ENCODE assay signal across 10 mouse cellular contexts in genomic region chr11:99110370-99111110, GRCm38 (mm10). TPM values are rescaled to one million over a fixed set of nuclear protein-coding genes. Genes with fewer than 3 reads are reported as not detected.
DNase-seq lines count a peak whose midpoint lies in the region; ATAC-seq lines count a peak whose summit lies in the region.
"Had no signal": no experiment of that assay in that cellular context is flagged by ENCODE, and none has a peak within 500 bp of the region (broad histone marks: within the 10 kb centered on the region; RNA-seq: fewer than 3 reads in every experiment).

No protein-coding gene starts in this region.

- H3K27ac ChIP-seq in kidney, embryonic 14.5 days (ENCODE audit: low read depth, low read length), result no peak overlapping the region
- H3K27ac ChIP-seq: liver, embryonic 15.5 days had no signal

- no peak overlapping the region for H3K4me3 ChIP-seq in kidney, embryonic 14.5 days (ENCODE audit: low read length)
- H3K4me3 ChIP-seq: liver, embryonic 15.5 days had no signal

- H3K9me3 ChIP-seq in kidney, embryonic 14.5 days (ENCODE audit: control insufficient read depth, low read length), result peaks cover 4% of the 10 kb centered on the region; the same call in 1 of the 2 replicates
- H3K9me3 ChIP-seq: liver, embryonic 15.5 days had no signal

- H3K27me3 ChIP-seq in kidney, embryonic 14.5 days (ENCODE audit: control insufficient read depth, insufficient read depth, low read length), result no peaks in the 10 kb centered on the region
- H3K27me3 ChIP-seq: liver, embryonic 15.5 days had no signal

- no peak overlapping the region for H3K9ac ChIP-seq in kidney, embryonic 14.5 days (ENCODE audit: low read depth, low read length)
- H3K9ac ChIP-seq: liver, embryonic 15.5 days had no signal

- 74% methylated on average over 15 of the region's 15 CpGs for WGBS in kidney, embryonic 14.5 days

- no peak for DNase-seq in kidney, adult 8-10 months
- DNase-seq in 3T3-L1 (ENCODE audit: low read depth, low spot score) (peak; percentile 30), ES-CJ7 (ENCODE audit: low read depth, low spot score) (peak; percentile 76)
- DNase-seq in adrenal gland, postnatal 4 days (ENCODE audit: low spot score in 2 of 2), result no peak
- no peak for DNase-seq in cerebellum, adult 9-11 months
- DNase-seq in heart, adult 11 months, result no peak
- DNase-seq: kidney, postnatal 10 days had no signal

- 0 out of 2 replicates have a peak, but pooled peaks have one; percentile 37 for ATAC-seq in kidney, embryonic 14.5 days (ENCODE audit: low FRiP score, low TSS enrichment)
- ATAC-seq in erythroblast, adult 5-6 weeks (replicated peaks; ENCODE audit: low FRiP score, poor library complexity, severe bottlenecking), result peak; percentile 63; the same call in 1 of the 2 replicates

- H3K4me2 ChIP-seq in kidney, embryonic 14.5 days (replicated peaks; ENCODE audit: low read depth, low read length), result no peak overlapping the region
- H3K4me2 ChIP-seq: liver, embryonic 15.5 days had no signal

- peaks cover 26% of the 10 kb centered on the region for H3K4me1 ChIP-seq in kidney, embryonic 14.5 days (ENCODE audit: control insufficient read depth, insufficient read depth, low read length)

- H3K36me3 ChIP-seq in kidney, embryonic 14.5 days (ENCODE audit: control insufficient read depth, insufficient read depth, low read length), result no peaks in the 10 kb centered on the region
- H3K36me3 ChIP-seq: liver, embryonic 15.5 days had no signal

RNA-seq across cellular contexts. Expression of gene Tns4, which starts 21.4 kb away (rescaled TPM):
- polyA plus RNA-seq in kidney, embryonic 14.5 days (2014; fragmentation: Nextera tagmentation; extraction: Ambion mirVana), result 0.11 and 0.20 TPM in 2 replicates
- 0.77 TPM in 1 of 2 replicates, not detected in the other for total RNA-seq in erythroblast, adult 5-6 weeks (2015; ENCODE audit: low replicate concordance)
- 0.42 TPM in 1 of 2 replicates, not detected in the other for total RNA-seq in erythroblast, adult 5-6 weeks (2017; ENCODE audit: low replicate concordance)
- total RNA-seq in adrenal gland, postnatal 4 days (2021), result under 1 TPM; 0.31 to 0.51 TPM

RNA-seq across cellular contexts. Expression of gene Ccr7, which starts 44.3 kb away (rescaled TPM):
- 0.13 TPM in 1 of 2 replicates, not detected in the other for polyA plus RNA-seq in kidney, embryonic 14.5 days (2014; fragmentation: Nextera tagmentation; extraction: Ambion mirVana)
- 1.0 and 2.9 TPM in 2 replicates for total RNA-seq in erythroblast, adult 5-6 weeks (2015; ENCODE audit: low replicate concordance)
- 0.60 and 0.98 TPM in 2 replicates for total RNA-seq in erythroblast, adult 5-6 weeks (2017; ENCODE audit: low replicate concordance)
- under 1 TPM; 0.34 to 0.51 TPM for total RNA-seq in adrenal gland, postnatal 4 days (2021)

Comparison
In these comparisons a context has a peak if more than half of its experiments do, and no peak if none do; other contexts are left out.
1. DNase-seq: peak in 3T3-L1 (single experiment) and ES-CJ7 (single experiment); none in kidney, adult 8-10 months (0 of 2), adrenal gland, postnatal 4 days (0 of 2), cerebellum, adult 9-11 months (single experiment) and heart, adult 11 months (single experiment).